Mouse (Mus musculus): ENCODE measurements at regions not wholly inside any gene's neighbourhood (a gene's known extent, or its start where the extent isn't known, plus 50 kb on each side); places are given as distances from the start of the nearest gene placed in this dataset.

GRCm38 (mm10) chr4:16700159-16700558, 2905.1 kb upstream of the Gm12353 start:
- Histone ChIP-seq H3K4me1 (ENCODE audit: control insufficient read depth in 2 of 2, insufficient read depth in 2 of 2, low read length in 2 of 2, poor library complexity in 1 of 2) (no peaks in the 10 kb centered on the region), H3K9me3 (ENCODE audit: control insufficient read depth, insufficient read depth, low read depth, low read length) (no peaks in the 10 kb centered on the region), H3K36me3 (ENCODE audit: control insufficient read depth, insufficient read depth, low read length, poor library complexity, severe bottlenecking) (no peaks in the 10 kb centered on the region), H3K27ac (ENCODE audit: insufficient read depth, low read depth, low read length, poor library complexity, severe bottlenecking) (no peak overlapping the region), H3K4me3 (ENCODE audit: insufficient read depth in 1 of 2, low read depth in 1 of 2, low read length in 2 of 2, poor library complexity in 1 of 2, severe bottlenecking in 1 of 2) (no peak overlapping the region), H3K9ac (ENCODE audit: insufficient read depth, low read depth, low read length, poor library complexity, severe bottlenecking) (no peak overlapping the region)
- in situ Hi-C loops (cut with MboI; ENCODE audit: low sequenced_read_pairs in 2 of 2, unreplicated experiment in 2 of 2), result no loop called here
- TF ChIP-seq ZNF384 (IDR thresholded peaks at IDR 0.05; ENCODE audit: low read depth, low read length) (no peak), CHD2 (IDR thresholded peaks at IDR 0.05; ENCODE audit: low read depth, low read length) (no peak), ZC3H11A (IDR thresholded peaks at IDR 0.05; ENCODE audit: borderline replicate concordance, low read depth, low read length) (no peak)
- DNase-seq (ENCODE audit: low read depth, low spot score), result no peak

DNA sequence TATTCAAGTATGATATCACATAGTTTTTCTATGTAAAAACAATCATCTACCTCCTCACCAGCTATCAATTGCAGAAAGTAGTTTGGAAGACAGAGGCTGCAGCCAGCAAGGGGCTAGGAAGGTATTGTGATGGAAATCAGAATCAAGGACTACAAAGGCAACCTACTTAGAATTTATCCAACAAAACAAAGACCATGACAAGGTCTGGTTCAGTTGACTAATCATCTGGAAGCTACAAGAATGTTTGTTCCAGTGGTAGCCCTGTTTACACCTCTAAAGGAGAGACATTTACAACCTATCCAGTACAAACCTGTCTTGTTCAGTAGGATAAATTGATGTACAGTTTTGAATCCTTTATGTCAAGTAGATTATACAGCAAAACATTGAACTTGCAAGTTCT, 2890.5 kb upstream of the Gm12353 start:
- no peaks in the 10 kb centered on the region for H3K4me1 ChIP-seq (ENCODE audit: control insufficient read depth in 2 of 2, insufficient read depth in 2 of 2, low read length in 2 of 2, poor library complexity in 1 of 2)
- H3K27ac ChIP-seq (ENCODE audit: insufficient read depth, low read depth, low read length, poor library complexity, severe bottlenecking), result no peak overlapping the region
- DNase-seq (ENCODE audit: low read depth, low spot score), result peak; percentile 21
- no peak overlapping the region for H3K9ac ChIP-seq (ENCODE audit: insufficient read depth, low read depth, low read length, poor library complexity, severe bottlenecking)
- H3K9me3 ChIP-seq (ENCODE audit: control insufficient read depth, insufficient read depth, low read depth, low read length), result no peaks in the 10 kb centered on the region
- no peak overlapping the region for H3K4me3 ChIP-seq (ENCODE audit: insufficient read depth in 1 of 2, low read depth in 1 of 2, low read length in 2 of 2, poor library complexity in 1 of 2, severe bottlenecking in 1 of 2)
- in situ Hi-C loops (cut with MboI; ENCODE audit: low sequenced_read_pairs in 2 of 2, unreplicated experiment in 2 of 2), result no loop called here
- TF ChIP-seq ZC3H11A (IDR thresholded peaks at IDR 0.05; ENCODE audit: borderline replicate concordance, low read depth, low read length) (no peak), CHD2 (IDR thresholded peaks at IDR 0.05; ENCODE audit: low read depth, low read length) (0 out of 2 replicates have a peak, but pooled peaks have one; percentile 19)
- H3K36me3 ChIP-seq (ENCODE audit: control insufficient read depth, insufficient read depth, low read length, poor library complexity, severe bottlenecking), result no peaks in the 10 kb centered on the region

- Histone ChIP-seq H3K4me1 (ENCODE audit: control insufficient read depth in 2 of 2, insufficient read depth in 2 of 2, low read length in 2 of 2, poor library complexity in 1 of 2) (no peaks in the 10 kb centered on the region), H3K9ac (ENCODE audit: insufficient read depth, low read depth, low read length, poor library complexity, severe bottlenecking) (no peak overlapping the region), H3K27ac (ENCODE audit: insufficient read depth, low read depth, low read length, poor library complexity, severe bottlenecking) (no peak overlapping the region), H3K36me3 (ENCODE audit: control insufficient read depth, insufficient read depth, low read length, poor library complexity, severe bottlenecking) (no peaks in the 10 kb centered on the region), H3K4me3 (ENCODE audit: insufficient read depth in 1 of 2, low read depth in 1 of 2, low read length in 2 of 2, poor library complexity in 1 of 2, severe bottlenecking in 1 of 2) (no peak overlapping the region), H3K9me3 (ENCODE audit: control insufficient read depth, insufficient read depth, low read depth, low read length) (no peaks in the 10 kb centered on the region)
- no peak for DNase-seq (ENCODE audit: low read depth, low spot score)
- TF ChIP-seq HCFC1 (IDR thresholded peaks at IDR 0.05; ENCODE audit: borderline replicate concordance, insufficient read depth, low read length) (no peak), CHD2 (IDR thresholded peaks at IDR 0.05; ENCODE audit: low read depth, low read length) (no peak), ZNF384 (IDR thresholded peaks at IDR 0.05; ENCODE audit: low read depth, low read length) (no peak), MAFK (IDR thresholded peaks at IDR 0.05; ENCODE audit: insufficient read depth, low read depth, low read length) (no peak), ZC3H11A (IDR thresholded peaks at IDR 0.05; ENCODE audit: borderline replicate concordance, low read depth, low read length) (no peak)
- in situ Hi-C loops (cut with MboI; ENCODE audit: low sequenced_read_pairs in 2 of 2, unreplicated experiment in 2 of 2), result no loop called here
Measured at GRCm38 (mm10) chr4:16739785-16740184, 2865.5 kb upstream of the Gm12353 start.

Measured in ES-E14 (cell line).